Mouse (Mus musculus) MEL (cell line): Measurements from ENCODE around the gene Vav2.

Experiments used
- E2F4 ChIP-seq: IDR thresholded peaks from 2 replicates; pipeline ENCODE4 v1.6.1; 2011; ENCODE audit warnings: low read depth, low read length, improper control_type of control experiment, borderline replicate concordance
- SMC3 ChIP-seq: IDR thresholded peaks from 2 replicates; pipeline ENCODE4 v1.6.1; 2011; ENCODE audit warnings: low read depth, low read length, improper control_type of control experiment
- ZC3H11A ChIP-seq: IDR thresholded peaks from 2 replicates; pipeline ENCODE4 v1.6.1; 2012; ENCODE audit warnings: low read depth, mild to moderate bottlenecking, inconsistent platforms, low read length, improper control_type of control experiment

DNA sequence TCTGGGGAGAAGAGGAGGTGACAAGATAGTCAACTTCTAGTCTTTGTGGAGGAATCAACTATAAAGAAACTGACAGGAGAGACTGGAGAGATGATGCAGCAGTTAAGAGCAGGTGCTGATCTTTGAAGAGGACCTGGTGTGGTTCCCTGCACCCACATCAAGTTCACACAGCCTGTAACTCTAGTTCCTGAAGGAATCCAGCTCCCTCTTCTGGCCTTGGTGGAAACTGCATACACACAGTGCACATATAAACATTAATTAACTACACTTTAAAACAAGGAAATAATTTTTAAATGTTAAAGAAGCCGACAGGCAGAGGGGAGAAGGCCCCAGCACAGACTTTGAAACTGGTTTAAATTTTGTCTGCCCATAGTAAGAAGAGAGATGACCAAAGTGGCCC lies 39.6 kb downstream of the Vav2 start:
- TF ChIP-seq SMC3 = peak; percentile 22; the same call in 1 of the 2 replicates
- no peak for TF ChIP-seq ZC3H11A
- TF ChIP-seq E2F4 = no peak
